ENCODE assay signal across 21 mouse cellular contexts in genomic region chr12:81029731-81030130, GRCm38 (mm10). TPM values are rescaled to one million over a fixed set of nuclear protein-coding genes. Genes with fewer than 3 reads are reported as not detected.
DNase-seq lines count a peak whose midpoint lies in the region; ATAC-seq lines count a peak whose summit lies in the region.
"Had no signal": no experiment of that assay in that cellular context is flagged by ENCODE, and none has a peak within 500 bp of the region (broad histone marks: within the 10 kb centered on the region; RNA-seq: fewer than 3 reads in every experiment).

No protein-coding gene starts in this region.

- no peak for DNase-seq in hindbrain, embryonic 10.5 days (ENCODE audit: low spot score)
- peak; percentile 50 for DNase-seq in embryo, embryonic 10.5 days (ENCODE audit: low spot score)
- DNase-seq in hindbrain, embryonic 11.5 days (ENCODE audit: low spot score): no peak
- DNase-seq in mesoderm, embryonic 11.5 days (ENCODE audit: low read depth, low spot score): peak; percentile 41
- no peak for DNase-seq in layer of hippocampus, adult 18-20 months (ENCODE audit: low spot score in 2 of 2)
- no peak for DNase-seq in gastrocnemius, postnatal 36 days
- DNase-seq: adrenal gland, postnatal 25 days; cerebellum, postnatal 10 days; forebrain, postnatal 0 days; gastrocnemius, postnatal 14 days; heart, adult 2 months; heart, postnatal 14 days; kidney, adult 11 months; left cerebral cortex, postnatal 4 days; right cerebral cortex, postnatal 25 days; spleen, adult 18-20 months had no signal

- H3K4me1 ChIP-seq in hindbrain, embryonic 10.5 days (replicated peaks): peaks cover 77% of the 10 kb centered on the region
- H3K4me1 ChIP-seq in hindbrain, embryonic 13.5 days (replicated peaks): peaks cover 50% of the 10 kb centered on the region
- peaks cover 3% of the 10 kb centered on the region; the same call in 1 of the 2 replicates for H3K4me1 ChIP-seq in hindbrain, embryonic 11.5 days (replicated peaks; ENCODE audit: control insufficient read depth, insufficient read depth, low read length)
- H3K4me1 ChIP-seq in neural tube, embryonic 15.5 days: peaks cover 41% of the 10 kb centered on the region

- no peak for ATAC-seq in hindbrain, embryonic 13.5 days (ENCODE audit: low FRiP score)
- ATAC-seq in hindbrain, embryonic 11.5 days (ENCODE audit: low FRiP score): no peak
- no peak for ATAC-seq in neural tube, embryonic 15.5 days (ENCODE audit: low FRiP score)
- ATAC-seq: forebrain, postnatal 0 days had no signal

- H3K9ac ChIP-seq in hindbrain, embryonic 13.5 days: no peak overlapping the region
- H3K9ac ChIP-seq in hindbrain, embryonic 11.5 days (ENCODE audit: low read depth, low read length): no peak overlapping the region
- no peak overlapping the region for H3K9ac ChIP-seq in neural tube, embryonic 15.5 days (replicated peaks)
- H3K9ac ChIP-seq: forebrain, postnatal 0 days; heart, embryonic 13.5 days had no signal

- H3K36me3 ChIP-seq in hindbrain, embryonic 10.5 days: peaks cover 7% of the 10 kb centered on the region; the same call in 1 of the 2 replicates
- H3K36me3 ChIP-seq in hindbrain, embryonic 13.5 days: no peaks in the 10 kb centered on the region
- H3K36me3 ChIP-seq in hindbrain, embryonic 11.5 days (ENCODE audit: control insufficient read depth, insufficient read depth, low read length): no peaks in the 10 kb centered on the region
- no peaks in the 10 kb centered on the region for H3K36me3 ChIP-seq in neural tube, embryonic 15.5 days
- H3K36me3 ChIP-seq: heart, embryonic 13.5 days had no signal

- H3K9me3 ChIP-seq in hindbrain, embryonic 10.5 days: no peaks in the 10 kb centered on the region
- no peaks in the 10 kb centered on the region for H3K9me3 ChIP-seq in hindbrain, embryonic 13.5 days
- no peaks in the 10 kb centered on the region for H3K9me3 ChIP-seq in hindbrain, embryonic 11.5 days (ENCODE audit: control insufficient read depth, low read length)
- H3K9me3 ChIP-seq in neural tube, embryonic 15.5 days (replicated peaks): no peaks in the 10 kb centered on the region
- H3K9me3 ChIP-seq: heart, embryonic 13.5 days had no signal

- WGBS in hindbrain, embryonic 10.5 days: 49% methylated on average over 4 of the region's 4 CpGs
- WGBS in hindbrain, embryonic 13.5 days: 56% methylated on average over 4 of the region's 4 CpGs
- 51% methylated on average over 4 of the region's 4 CpGs for WGBS in hindbrain, embryonic 11.5 days
- 69% methylated on average over 4 of the region's 4 CpGs for WGBS in neural tube, embryonic 15.5 days

- intact Hi-C loops in gastrocnemius, postnatal 36 days (cut with DNase I): no loop called here

- peaks cover 49% of the 10 kb centered on the region for H3K27me3 ChIP-seq in hindbrain, embryonic 10.5 days (ENCODE audit: insufficient read depth, poor library complexity, severe bottlenecking)
- H3K27me3 ChIP-seq in hindbrain, embryonic 13.5 days: peaks cover 22% of the 10 kb centered on the region; the same call in 1 of the 2 replicates
- peaks cover 5% of the 10 kb centered on the region; the same call in 1 of the 2 replicates for H3K27me3 ChIP-seq in hindbrain, embryonic 11.5 days (ENCODE audit: control insufficient read depth, insufficient read depth, low read length)
- peaks cover 8% of the 10 kb centered on the region for H3K27me3 ChIP-seq in neural tube, embryonic 15.5 days (replicated peaks)

- H3K4me3 ChIP-seq in hindbrain, embryonic 10.5 days: peak overlapping the region; percentile 13; the same call in 1 of the 2 replicates
- H3K4me3 ChIP-seq in hindbrain, embryonic 13.5 days: no peak overlapping the region
- no peak overlapping the region for H3K4me3 ChIP-seq in hindbrain, embryonic 11.5 days (ENCODE audit: low read depth, low read length)
- no peak overlapping the region for H3K4me3 ChIP-seq in neural tube, embryonic 15.5 days (replicated peaks)
- H3K4me3 ChIP-seq: heart, adult 2 months; heart, embryonic 13.5 days had no signal

- H3K4me2 ChIP-seq in hindbrain, embryonic 13.5 days: no peak overlapping the region
- H3K4me2 ChIP-seq in hindbrain, embryonic 11.5 days (replicated peaks; ENCODE audit: low read depth, low read length): peak overlapping the region; percentile 2; the same call in 1 of the 2 replicates
- H3K4me2 ChIP-seq in neural tube, embryonic 15.5 days: no peak overlapping the region
- H3K4me2 ChIP-seq: heart, embryonic 13.5 days had no signal

- no peak overlapping the region for H3K27ac ChIP-seq in hindbrain, embryonic 10.5 days
- H3K27ac ChIP-seq in hindbrain, embryonic 13.5 days: no peak overlapping the region
- no peak overlapping the region for H3K27ac ChIP-seq in hindbrain, embryonic 11.5 days (ENCODE audit: low read depth, low read length)
- no peak overlapping the region for H3K27ac ChIP-seq in neural tube, embryonic 15.5 days (replicated peaks)
- H3K27ac ChIP-seq: heart, adult 2 months; heart, embryonic 13.5 days; kidney, postnatal 0 days; macrophage had no signal

RNA-seq across cellular contexts. Expression of gene Smoc1, which starts 3.1 kb away (rescaled TPM):
- polyA plus RNA-seq in hindbrain, embryonic 10.5 days (2016; fragmentation: Nextera tagmentation; extraction: Ambion mirVana): 21.1 and 35.2 TPM in 2 replicates
- polyA plus RNA-seq in hindbrain, embryonic 13.5 days (2015; fragmentation: Nextera tagmentation; extraction: Ambion mirVana): 20.5 and 21.4 TPM in 2 replicates
- 12.9 and 18.7 TPM in 2 replicates for polyA plus RNA-seq in hindbrain, embryonic 11.5 days (2014; fragmentation: Nextera tagmentation; extraction: Ambion mirVana)
- 10 to 100 TPM in 1 of 2 experiments, 1 to 10 TPM in 1; 9.6 to 11.4 TPM for total RNA-seq in layer of hippocampus, adult 18-20 months (2021)
- polyA plus RNA-seq in neural tube, embryonic 15.5 days (2015; fragmentation: Nextera tagmentation; extraction: Ambion mirVana): 13.1 and 15.1 TPM in 2 replicates
- 1 to 10 TPM in 1 of 2 experiments, under 1 TPM in 1; 0.76 to 1.1 TPM for total RNA-seq in gastrocnemius, postnatal 36 days (2021)

Comparison
In these comparisons a context has a peak if more than half of its experiments do, and no peak if none do; other contexts are left out.
1. DNase-seq: peak in embryo, embryonic 10.5 days (single experiment) and mesoderm, embryonic 11.5 days (single experiment); none in hindbrain, embryonic 10.5 days (single experiment), hindbrain, embryonic 11.5 days (single experiment), layer of hippocampus, adult 18-20 months (0 of 2) and gastrocnemius, postnatal 36 days (0 of 2).